Mouse (Mus musculus) frontal cortex, postnatal 14 days (tissue): ENCODE measurements at regions not wholly inside any gene's neighbourhood (a gene's known extent, or its start where the extent isn't known, plus 50 kb on each side); places are given as distances from the start of the nearest gene placed in this dataset.

Source experiments
- DNase-seq, 2 experiments: peaks; one replicate each; pipeline ENCODE4 v3.0.0; 2022; ENCODE audit warnings: low spot score in 2 of 2

GRCm38 (mm10) chr2:12033518-12034322, 256.0 kb downstream of the Ankrd16 start:
- DNase-seq = no peak

DNA sequence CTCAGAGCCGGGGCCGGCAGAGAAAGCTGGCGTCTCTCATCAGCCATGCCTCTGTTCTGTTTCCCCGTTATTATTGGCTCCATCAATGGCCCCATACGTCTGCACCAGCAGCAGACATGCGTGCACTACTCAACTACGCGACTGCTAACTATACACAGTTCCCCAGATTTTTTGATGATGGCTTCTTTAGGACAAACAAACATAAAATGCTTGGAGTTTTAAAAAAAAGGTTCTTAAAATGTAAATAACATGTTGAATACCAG, 256.6 kb downstream of the Ankrd16 start:
- no peak for DNase-seq

GRCm38 (mm10) chr2:12049386-12049785, 252.3 kb downstream of the Itga8 start:
- DNase-seq = peak in 1 of 2 experiments; percentile 19

- no peak for DNase-seq
Measured at GRCm38 (mm10) chr2:12049972-12050371, 251.8 kb downstream of the Itga8 start.

GRCm38 (mm10) chr2:12053404-12054164, 248.1 kb downstream of the Itga8 start:
- DNase-seq = no peak

- DNase-seq = no peak
Measured at GRCm38 (mm10) chr2:12054165-12054500, 247.6 kb downstream of the Itga8 start.
